Mouse (Mus musculus) MEL (cell line): ENCODE measurements around the gene Ddx52. TPM values are rescaled to one million over a fixed set of nuclear protein-coding genes. Genes with fewer than 3 reads are reported as not detected.

ENCODE experiments used
- DNase-seq: peaks from one replicate; pipeline ENCODE4 v3.0.0; 2011; ENCODE audit warnings: low read depth, low spot score
- H3K27ac ChIP-seq: 2 replicates; pipeline ENCODE4 v1.5.1; 2012; ENCODE audit warnings: low read depth, mild to moderate bottlenecking, control low read depth, low read length, moderate library complexity; ENCODE audit not compliant: control insufficient read depth
- H3K27me3 ChIP-seq, 2 experiments: fragments of 150-350 bp in 1 of 2; sonication (generic) in 1 of 2; 2 replicates each; pipeline ENCODE4 v1.6.1; 2012; ENCODE audit warnings: low read length in 2 of 2, mild to moderate bottlenecking in 2 of 2, improper control_type of control experiment in 1 of 2, moderate library complexity in 1 of 2; ENCODE audit not compliant: insufficient read depth in 2 of 2, control insufficient read depth in 1 of 2
- H3K36me3 ChIP-seq, 2 experiments: 2 replicates each; pipeline ENCODE4 v1.6.1; 2012 to 2014; ENCODE audit warnings: low read length in 2 of 2, improper control_type of control experiment in 1 of 2, inconsistent platforms in 1 of 2, mild to moderate bottlenecking in 1 of 2; ENCODE audit not compliant: insufficient read depth in 2 of 2, control insufficient read depth in 1 of 2
- H3K4me1 ChIP-seq, 2 experiments: fragments of 150-350 bp in 1 of 2; sonication (generic) in 1 of 2; 2 replicates each; pipeline ENCODE4 v1.6.1; 2012; ENCODE audit warnings: low read length in 2 of 2, improper control_type of control experiment in 1 of 2, mild to moderate bottlenecking in 1 of 2; ENCODE audit not compliant: insufficient read depth in 2 of 2, control insufficient read depth in 1 of 2
- H3K4me3 ChIP-seq, 2 experiments: fragments of 150-350 bp in 1 of 2; sonication (generic) in 1 of 2; 2 replicates each; pipeline ENCODE4 v1.5.1; 2012; ENCODE audit warnings: low read depth in 2 of 2, low read length in 2 of 2, mild to moderate bottlenecking in 2 of 2, moderate library complexity in 2 of 2, control low read depth in 1 of 2, improper control_type of control experiment in 1 of 2; ENCODE audit not compliant: control insufficient read depth in 1 of 2, insufficient read depth in 1 of 2
- H3K79me2 ChIP-seq: 2 replicates; pipeline ENCODE4 v1.6.1; 2012; ENCODE audit warnings: mild to moderate bottlenecking, low read length, moderate library complexity; ENCODE audit not compliant: control insufficient read depth, poor library complexity, insufficient read depth
- H3K9ac ChIP-seq: 2 replicates; pipeline ENCODE4 v1.6.1; 2012; ENCODE audit warnings: low read depth, mild to moderate bottlenecking, control low read depth, low read length, moderate library complexity; ENCODE audit not compliant: control insufficient read depth, poor library complexity, severe bottlenecking
- H3K9me3 ChIP-seq: fragments of 150-350 bp; sonication (generic); replicated peaks from 2 replicates; pipeline ENCODE4 v1.6.1; 2012; ENCODE audit warnings: mild to moderate bottlenecking, low read length, improper control_type of control experiment, moderate library complexity; ENCODE audit not compliant: insufficient read depth
- BHLHE40 ChIP-seq: IDR thresholded peaks from 2 replicates; pipeline ENCODE4 v1.6.1; 2012; ENCODE audit warnings: low read depth, mild to moderate bottlenecking, inconsistent platforms, low read length, improper control_type of control experiment, borderline replicate concordance
- CHD1 ChIP-seq: IDR thresholded peaks from 2 replicates; pipeline ENCODE4 v1.6.1; 2012; ENCODE audit warnings: low read depth, mild to moderate bottlenecking, inconsistent platforms, low read length, improper control_type of control experiment
- CHD2 ChIP-seq: IDR thresholded peaks from 2 replicates; pipeline ENCODE4 v1.6.1; 2011; ENCODE audit warnings: low read length, improper control_type of control experiment
- ELF1 ChIP-seq: IDR thresholded peaks from 2 replicates; pipeline ENCODE4 v1.6.1; 2014; ENCODE audit warnings: low read depth, mild to moderate bottlenecking, inconsistent platforms, low read length, improper control_type of control experiment, moderate library complexity
- ETS1 ChIP-seq: IDR thresholded peaks from 2 replicates; pipeline ENCODE4 v1.6.1; 2012; ENCODE audit warnings: low read depth, mild to moderate bottlenecking, inconsistent platforms, low read length, improper control_type of control experiment, moderate library complexity
- GABPA ChIP-seq: IDR thresholded peaks from 2 replicates; pipeline ENCODE4 v1.6.1; 2012; ENCODE audit warnings: low read depth, mild to moderate bottlenecking, inconsistent platforms, low read length, improper control_type of control experiment, moderate library complexity
- JUND ChIP-seq: IDR thresholded peaks from 2 replicates; pipeline ENCODE4 v1.6.1; 2011; ENCODE audit warnings: low read depth, mild to moderate bottlenecking, improper control_type of control experiment, low read length
- KAT2A ChIP-seq: conservative IDR thresholded peaks from 2 replicates; pipeline ENCODE4 v1.6.1; 2012; ENCODE audit warnings: low read depth, low read length, improper control_type of control experiment, inconsistent platforms
- MAFK ChIP-seq: IDR thresholded peaks from 2 replicates; pipeline ENCODE4 v1.6.1; 2011; ENCODE audit warnings: low read depth, mild to moderate bottlenecking, low read length, improper control_type of control experiment, borderline replicate concordance
- MAX ChIP-seq: IDR thresholded peaks from 2 replicates; pipeline ENCODE4 v1.6.1; 2011; ENCODE audit warnings: low read length, improper control_type of control experiment
- MYB ChIP-seq: IDR thresholded peaks from 2 replicates; pipeline ENCODE4 v1.6.1; 2011; ENCODE audit warnings: mild to moderate bottlenecking, low read depth, low read length, improper control_type of control experiment
- MYC ChIP-seq: IDR thresholded peaks from 2 replicates; pipeline ENCODE4 v1.6.1; 2011; ENCODE audit warnings: low read depth, mild to moderate bottlenecking, low read length, improper control_type of control experiment, moderate library complexity
- NELFE ChIP-seq: IDR thresholded peaks from 2 replicates; pipeline ENCODE4 v1.6.1; 2011; ENCODE audit warnings: low read depth, low read length, improper control_type of control experiment
- NRF1 ChIP-seq: IDR thresholded peaks from 2 replicates; pipeline ENCODE4 v1.6.1; 2014; ENCODE audit warnings: low read depth, mild to moderate bottlenecking, inconsistent platforms, low read length, improper control_type of control experiment, moderate library complexity; ENCODE audit not compliant: poor library complexity, insufficient read depth, severe bottlenecking
- POLR2A ChIP-seq, 2 experiments: IDR thresholded peaks; 2 replicates each; pipeline ENCODE4 v1.6.1; 2011 to 2012; ENCODE audit warnings: low read length in 2 of 2, mild to moderate bottlenecking in 2 of 2, control low read depth in 1 of 2, improper control_type of control experiment in 1 of 2, low read depth in 1 of 2, moderate library complexity in 1 of 2; ENCODE audit not compliant: control insufficient read depth in 1 of 2, insufficient read depth in 1 of 2, poor library complexity in 1 of 2
- POLR2AphosphoS2 ChIP-seq: IDR thresholded peaks from 2 replicates; pipeline ENCODE4 v1.6.1; 2011; ENCODE audit warnings: low read length, improper control_type of control experiment
- POLR2AphosphoS5 ChIP-seq: IDR thresholded peaks from 2 replicates; pipeline ENCODE4 v1.6.1; 2012; ENCODE audit warnings: low read depth, borderline replicate concordance, mild to moderate bottlenecking, inconsistent platforms, low read length, moderate library complexity, mixed read lengths
- RCOR1 ChIP-seq: IDR thresholded peaks from 2 replicates; pipeline ENCODE4 v1.6.1; 2012; ENCODE audit warnings: low read depth, mild to moderate bottlenecking, inconsistent platforms, low read length, improper control_type of control experiment
- SIN3A ChIP-seq: IDR thresholded peaks from 2 replicates; pipeline ENCODE4 v1.6.1; 2012; ENCODE audit warnings: low read length, improper control_type of control experiment, inconsistent platforms
- SMC3 ChIP-seq: IDR thresholded peaks from 2 replicates; pipeline ENCODE4 v1.6.1; 2011; ENCODE audit warnings: low read depth, low read length, improper control_type of control experiment
- TAL1 ChIP-seq: IDR thresholded peaks from 2 replicates; pipeline ENCODE4 v1.6.1; 2012; ENCODE audit warnings: mild to moderate bottlenecking, inconsistent platforms, low read length, moderate library complexity, mixed read lengths
- TBP ChIP-seq: IDR thresholded peaks from 2 replicates; pipeline ENCODE4 v1.8.0; 2011; ENCODE audit warnings: low read depth, low read length, improper control_type of control experiment
- TCF12 ChIP-seq: IDR thresholded peaks from 2 replicates; pipeline ENCODE4 v1.6.1; 2014; ENCODE audit warnings: low read depth, mild to moderate bottlenecking, inconsistent platforms, low read length, improper control_type of control experiment, moderate library complexity
- UBTF ChIP-seq: IDR thresholded peaks from 2 replicates; pipeline ENCODE4 v1.6.1; 2012; ENCODE audit warnings: low read depth, mild to moderate bottlenecking, inconsistent platforms, low read length, improper control_type of control experiment, moderate library complexity, borderline replicate concordance; ENCODE audit not compliant: insufficient read depth
- USF1 ChIP-seq: IDR thresholded peaks from 2 replicates; pipeline ENCODE4 v1.6.1; 2014; ENCODE audit warnings: low read depth, mild to moderate bottlenecking, inconsistent platforms, low read length, improper control_type of control experiment, moderate library complexity
- USF2 ChIP-seq, 2 experiments: IDR thresholded peaks; 2 replicates each; pipeline ENCODE4 v1.6.1; 2011 to 2012; ENCODE audit warnings: improper control_type of control experiment in 2 of 2, low read length in 2 of 2, borderline replicate concordance in 1 of 2, inconsistent platforms in 1 of 2, low read depth in 1 of 2, mild to moderate bottlenecking in 1 of 2; ENCODE audit not compliant: insufficient read depth in 1 of 2
- ZC3H11A ChIP-seq: IDR thresholded peaks from 2 replicates; pipeline ENCODE4 v1.6.1; 2012; ENCODE audit warnings: low read depth, mild to moderate bottlenecking, inconsistent platforms, low read length, improper control_type of control experiment
- ZKSCAN1 ChIP-seq: IDR thresholded peaks from 2 replicates; pipeline ENCODE4 v1.6.1; 2012; ENCODE audit warnings: low read depth, mild to moderate bottlenecking, inconsistent platforms, low read length, improper control_type of control experiment, moderate library complexity
- ZNF384 ChIP-seq: IDR thresholded peaks from 2 replicates; pipeline ENCODE4 v1.6.1; 2012; ENCODE audit warnings: low read depth, mild to moderate bottlenecking, inconsistent platforms, low read length, improper control_type of control experiment
- polyA plus RNA-seq, 2 experiments: library from polyadenylated mRNA; stranded (reverse) in 1 of 2; unstranded in 1 of 2; fragments of >175 nt in 1 of 2; fragments of >200 nt in 1 of 2; gene quantifications; 2 replicates each; pipeline versions ENCODE4 v1.2.1 to v1.2.4; 2012; ENCODE audit warnings: low replicate concordance in 2 of 2, low read depth in 1 of 2; ENCODE audit not compliant: insufficient read length in 2 of 2, insufficient read depth in 1 of 2, missing spikeins in 1 of 2
- total RNA-seq: library from RNA; depleted of rRNA; stranded (reverse); fragments of 300-350 nt; gene quantifications from 2 replicates; pipeline ENCODE4 v1.2.3, GENCODE M21; 2012

The Ddx52 gene
- total and polyA plus RNA-seq, 3 experiments = 48.2 to 58.6 TPM; not detected in 1

- Histone ChIP-seq H3K9ac (no peak overlapping the region), H3K36me3 (no peaks in the 10 kb centered on the region), H3K4me1 (no peaks in the 10 kb centered on the region), H3K27ac (no peak overlapping the region), H3K4me3 (no peak overlapping the region)
- DNase-seq = no peak
- TF ChIP-seq SIN3A (no peak), MAFK (no peak), JUND (no peak), NRF1 (no peak), GABPA (no peak), MAX (no peak), UBTF (no peak), ELF1 (no peak), ZKSCAN1 (no peak)
- TF ChIP-seq, all 39 proteins: peak for 0
- H3K79me2 ChIP-seq = no peaks in the 10 kb centered on the region
- H3K9me3 ChIP-seq = no peaks in the 10 kb centered on the region
- H3K27me3 ChIP-seq = peaks cover 9 to 22% of the 10 kb centered on the region in 2 experiments
Measured at GRCm38 (mm10) chr11:83933376-83933775, 8.5 kb upstream of the Ddx52 start.

GRCm38 (mm10) chr11:83935986-83936665 is 5.7 kb upstream of the Ddx52 start:
- Histone ChIP-seq H3K79me2 (no peaks in the 10 kb centered on the region), H3K27me3 (peaks cover 3 to 16% of the 10 kb centered on the region in 2 experiments; a peak in 3 of 4 replicates), H3K4me1 (peaks cover 0 to 2% of the 10 kb centered on the region in 2 experiments; a peak in 1 of 4 replicates), H3K9me3 (no peaks in the 10 kb centered on the region), H3K27ac (no peak overlapping the region), H3K36me3 (peaks cover 0 to 2% of the 10 kb centered on the region in 2 experiments; a peak in 1 of 4 replicates), H3K9ac (no peak overlapping the region), H3K4me3 (no peak overlapping the region)
- peak; percentile 83 for DNase-seq
- TF ChIP-seq TAL1 = no peak
- no peak for TF ChIP-seq UBTF
- no peak for TF ChIP-seq MYB
- TF ChIP-seq MYC = no peak
- no peak for TF ChIP-seq POLR2A (IDR thresholded peaks at IDR 0.05; ENCODE audit: control insufficient read depth in 1 of 2, insufficient read depth in 1 of 2, low read depth in 1 of 2, low read length in 2 of 2, poor library complexity in 1 of 2)
- TF ChIP-seq USF2 (IDR thresholded peaks at IDR 0.05; ENCODE audit: borderline replicate concordance in 1 of 2, insufficient read depth in 1 of 2, low read depth in 1 of 2, low read length in 2 of 2) = no peak
- no peak for TF ChIP-seq ZNF384
- TF ChIP-seq BHLHE40 = no peak
- TF ChIP-seq NELFE = no peak
- no peak for TF ChIP-seq NRF1
- TF ChIP-seq POLR2AphosphoS5 = no peak
- no peak for TF ChIP-seq JUND
- TF ChIP-seq KAT2A = no peak
- no peak for TF ChIP-seq USF1
- no peak for TF ChIP-seq ZKSCAN1
- no peak for TF ChIP-seq ETS1
- peak; percentile 53 for TF ChIP-seq ZC3H11A
- TF ChIP-seq ELF1 = no peak
- no peak for TF ChIP-seq POLR2AphosphoS2
- TF ChIP-seq RCOR1 = no peak
- no peak for TF ChIP-seq MAX
- no peak for TF ChIP-seq MAFK
- no peak for TF ChIP-seq GABPA
- TF ChIP-seq SIN3A = no peak
- no peak for TF ChIP-seq CHD2
- TF ChIP-seq SMC3 = peak; percentile 77
- no peak for TF ChIP-seq TBP
- no peak for TF ChIP-seq CHD1
- 0 out of 2 replicates have a peak, but pooled peaks have one; percentile 19 for TF ChIP-seq TCF12
